Mouse (Mus musculus) 3134 (cell line): ENCODE data around the gene Yipf4.
"Not testable (repeated sequence)": the region's sequence is repeated elsewhere in the genome, so short reads cannot be mapped to it uniquely, and the experiment has no call there.

Source experiments
- DNase-seq: peaks from one replicate; pipeline ENCODE4 v3.0.0-alpha.2; 2011; ENCODE audit warnings: low spot score; ENCODE audit not compliant: insufficient read length; ENCODE audit errors: extremely low read depth

The Yipf4 gene

DNA sequence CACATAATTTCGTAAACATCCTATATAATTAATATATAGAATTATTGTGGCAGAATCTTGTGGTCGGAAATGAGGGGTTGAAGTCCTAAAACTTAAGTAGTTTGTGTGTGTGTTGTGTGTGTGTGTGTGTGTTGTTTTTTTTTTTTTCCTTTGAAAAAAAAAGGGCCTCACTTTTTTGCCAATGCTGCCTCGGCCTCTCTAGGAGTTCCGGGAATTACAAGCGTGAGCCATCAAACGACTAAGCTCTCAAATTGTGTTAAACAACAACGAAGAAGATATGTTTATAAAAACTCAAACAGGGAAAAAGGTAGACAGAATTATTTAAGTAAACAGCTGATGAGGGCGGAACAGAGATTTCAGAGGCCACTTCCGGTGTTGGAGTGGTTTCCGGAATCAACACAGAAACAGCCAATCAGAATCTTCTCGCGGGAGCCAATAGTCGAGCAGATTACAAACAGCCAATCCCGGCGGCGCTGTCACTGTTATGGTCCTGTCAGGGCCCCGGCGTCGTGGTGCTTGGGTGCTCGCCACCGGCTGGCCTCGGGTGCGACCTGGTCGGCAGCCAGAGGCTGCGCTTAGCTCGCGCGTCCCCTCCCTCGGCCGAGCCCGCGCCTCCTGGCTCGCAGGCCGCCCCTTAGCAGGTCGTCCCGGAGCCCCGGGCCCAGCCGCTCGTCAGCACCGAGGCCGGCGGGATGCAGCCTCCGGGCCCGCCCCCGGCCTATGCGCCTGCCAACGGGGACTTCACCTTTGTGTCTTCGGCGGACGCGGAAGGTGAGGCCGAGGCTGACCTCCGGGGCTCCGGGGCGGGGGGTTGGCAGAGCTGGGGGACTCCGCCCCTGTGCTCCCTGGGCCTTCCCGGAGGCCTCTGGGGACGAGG is at the start of gene Yipf4:
Yipf4 (plus strand) TSS at position 470 of the 877 bp plus-strand sequence.
- peak; percentile 89 for DNase-seq

DNA sequence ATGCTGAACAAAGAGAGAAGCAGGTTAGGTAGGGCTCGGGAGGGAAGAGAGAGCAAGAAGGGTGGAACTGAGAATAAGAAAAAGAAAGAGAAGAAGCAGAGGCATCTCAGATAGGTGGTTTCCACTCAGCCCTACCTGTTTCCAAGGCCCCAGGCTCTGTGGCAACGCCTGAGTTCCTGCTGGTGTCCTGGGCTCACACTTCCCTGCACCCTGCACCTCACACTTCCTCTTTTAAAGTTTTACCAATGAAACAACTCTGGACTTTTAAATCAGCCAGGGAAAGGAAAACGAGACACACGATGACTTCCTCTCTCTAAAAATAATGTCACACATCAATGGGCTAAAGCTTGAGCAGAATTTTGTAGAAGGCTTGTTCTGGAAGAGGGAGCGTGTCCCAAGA is 48.8 kb upstream of the Yipf4 start:
- DNase-seq: no peak

DNA sequence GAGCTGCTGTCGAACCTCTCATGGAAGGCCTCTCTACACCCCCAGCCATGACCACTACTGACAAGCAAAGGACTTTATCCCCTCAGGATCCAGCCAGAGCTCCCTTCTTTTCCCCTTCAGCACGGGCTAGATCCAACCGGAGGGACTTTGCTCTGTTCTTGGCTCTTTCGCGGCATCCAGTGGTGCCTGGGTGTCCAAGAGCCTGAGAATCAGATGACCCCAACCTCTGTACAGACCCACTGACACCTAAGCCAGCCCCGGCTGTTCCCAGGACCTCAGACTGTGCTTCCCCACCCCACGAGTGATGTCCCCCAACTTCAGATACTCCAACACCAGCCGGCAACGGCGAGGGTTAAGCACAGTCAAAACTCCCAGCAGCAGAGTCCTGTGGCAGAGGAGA is 39.5 kb upstream of the Yipf4 start:
- DNase-seq: no peak

DNA sequence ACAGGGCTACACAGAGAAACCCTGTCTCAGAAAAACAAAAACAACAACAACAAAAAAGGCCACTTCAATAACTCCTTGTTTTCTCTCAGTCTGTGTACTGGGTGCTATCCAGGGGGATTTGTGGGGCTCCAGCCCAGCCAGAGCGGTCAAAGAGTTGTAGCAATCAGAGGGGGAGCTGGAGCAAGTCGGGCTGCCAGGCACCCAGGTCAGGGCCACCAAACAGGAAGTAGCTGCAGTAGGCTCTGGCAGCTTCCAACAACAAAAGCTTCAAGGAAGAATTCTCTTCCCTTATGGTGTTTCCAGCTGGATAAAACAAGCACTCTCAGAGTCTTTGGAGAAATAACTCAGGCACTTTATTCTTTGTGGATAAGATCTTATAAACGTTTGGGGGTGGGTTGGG is 35.4 kb upstream of the Yipf4 start:
- DNase-seq: no peak

DNA sequence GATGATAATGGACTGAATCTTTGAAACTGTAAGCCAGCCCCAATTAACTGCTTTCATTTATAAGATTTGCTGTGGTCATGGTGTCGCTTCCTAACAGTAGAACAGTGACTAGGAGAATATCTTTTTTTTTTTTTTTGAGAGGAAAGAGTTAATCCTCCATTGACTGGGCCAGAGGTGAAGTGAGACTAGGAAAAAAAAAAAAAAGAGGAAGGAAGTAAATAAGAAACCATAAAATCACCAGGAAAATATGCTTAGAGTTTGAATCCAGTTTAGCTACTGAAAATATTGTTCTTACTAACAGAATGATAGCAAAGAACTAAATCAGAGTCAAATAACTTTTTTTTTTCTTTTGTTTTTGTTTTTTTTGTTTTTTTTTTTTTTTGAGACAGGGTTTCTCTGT is 34.6 kb upstream of the Yipf4 start:
- DNase-seq: no peak

DNA sequence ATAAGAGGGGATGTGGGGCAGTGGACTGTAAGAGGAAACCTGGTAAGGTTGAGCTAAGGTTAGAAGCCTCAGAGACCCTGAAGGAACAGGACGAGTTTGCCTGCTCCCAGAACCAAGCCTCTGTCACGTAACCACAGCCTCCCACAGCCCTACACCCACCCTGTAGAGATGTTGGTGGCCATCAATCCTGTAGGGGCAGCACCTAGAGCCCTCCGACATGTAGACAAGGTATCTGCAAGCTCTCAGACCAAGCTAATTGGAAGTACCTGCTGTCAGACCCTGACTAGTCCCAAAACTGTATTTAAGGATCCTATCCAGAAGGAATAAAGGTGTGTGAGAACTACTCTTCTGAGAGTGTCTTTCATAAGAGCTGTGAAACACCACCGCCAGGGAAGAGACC is 33.9 kb upstream of the Yipf4 start:
- no peak for DNase-seq

DNA sequence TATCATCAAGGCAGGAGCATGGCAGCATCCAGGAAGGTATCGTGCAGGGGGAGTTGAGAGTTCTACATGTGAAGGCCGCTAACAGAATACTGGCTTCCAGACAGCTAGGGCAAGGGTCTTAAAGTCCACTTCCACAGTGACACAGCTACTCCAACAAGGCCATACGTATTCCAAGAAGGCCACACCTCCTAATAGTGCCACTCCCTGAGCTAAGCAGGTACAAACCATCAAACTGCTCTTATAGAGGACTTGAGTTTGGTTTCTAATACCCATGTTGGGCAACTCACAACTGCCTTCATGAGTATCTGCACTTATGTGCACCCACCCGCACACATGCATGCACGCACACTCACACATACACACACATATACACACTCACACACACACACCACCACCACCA is 32.5 kb upstream of the Yipf4 start:
- DNase-seq: no peak

DNA sequence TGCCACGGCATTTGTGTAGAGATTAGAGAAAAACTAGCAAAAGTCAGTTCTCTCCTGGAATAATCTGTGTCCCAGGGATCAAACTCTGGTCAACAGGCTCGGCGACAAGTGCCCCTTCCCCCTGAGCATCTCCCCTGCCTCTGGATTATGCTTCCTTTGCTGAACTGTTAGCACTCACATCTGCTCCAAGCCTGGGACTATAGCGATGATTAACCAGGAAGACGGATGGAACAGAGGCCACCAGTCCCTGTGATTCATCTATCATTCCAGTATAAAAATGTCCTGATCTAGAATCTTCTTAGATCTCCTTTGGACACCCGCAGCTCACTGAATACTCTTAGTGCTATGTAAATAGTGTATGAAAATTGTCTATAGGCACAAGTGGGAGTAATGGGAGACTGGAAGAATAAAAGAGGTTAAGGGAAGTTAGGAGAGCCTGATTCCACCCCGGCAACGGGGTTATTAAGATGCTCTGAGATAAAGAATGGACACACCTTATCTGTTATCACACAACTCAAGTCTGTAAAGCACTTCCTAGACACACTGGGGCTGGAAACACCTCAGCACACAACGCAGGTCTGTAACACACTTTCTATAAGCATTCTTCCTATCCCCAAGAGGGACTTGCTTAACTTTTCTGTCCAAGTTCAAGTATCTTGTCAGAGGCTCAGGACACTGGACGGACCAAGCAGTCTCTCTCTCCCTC is 31.2 kb upstream of the Yipf4 start:
- no peak for DNase-seq

DNA sequence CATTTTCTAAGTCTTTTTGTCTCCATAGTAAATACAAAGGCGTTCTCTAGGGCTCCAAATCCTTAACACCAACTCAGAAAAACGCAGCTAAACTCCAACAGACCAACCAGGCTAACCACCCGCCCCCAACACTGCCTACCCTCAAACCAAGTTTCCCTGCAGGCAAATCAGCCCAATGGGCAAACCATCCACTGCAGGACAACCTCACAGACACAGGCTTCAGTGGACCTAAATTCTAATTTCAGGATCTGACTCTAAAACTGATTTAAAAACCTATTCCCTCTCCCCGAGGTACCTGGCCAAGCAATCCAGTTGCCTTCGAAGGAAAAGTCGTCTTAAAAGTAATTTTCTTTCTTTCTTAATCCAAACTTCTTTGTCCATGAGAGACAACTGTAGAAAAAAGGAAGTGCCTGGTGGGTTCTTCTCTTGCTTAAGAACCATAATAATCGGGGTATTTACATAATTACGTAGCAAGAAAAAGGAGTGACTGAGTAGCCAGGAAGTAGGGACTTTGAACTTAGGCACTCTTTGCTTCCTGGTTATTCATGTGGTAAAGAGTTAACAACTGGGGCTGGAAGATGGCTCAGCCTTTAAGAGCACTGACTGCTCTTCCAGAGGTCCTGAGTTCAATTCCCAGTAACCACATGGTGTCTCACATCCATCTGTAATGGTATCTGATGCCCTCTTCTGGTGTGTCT is 30.4 kb upstream of the Yipf4 start, which contains the start of gene Nlrc4:
Nlrc4 (minus strand) TSS at position 432 of the 698 bp plus-strand sequence.
- DNase-seq: no peak

DNA sequence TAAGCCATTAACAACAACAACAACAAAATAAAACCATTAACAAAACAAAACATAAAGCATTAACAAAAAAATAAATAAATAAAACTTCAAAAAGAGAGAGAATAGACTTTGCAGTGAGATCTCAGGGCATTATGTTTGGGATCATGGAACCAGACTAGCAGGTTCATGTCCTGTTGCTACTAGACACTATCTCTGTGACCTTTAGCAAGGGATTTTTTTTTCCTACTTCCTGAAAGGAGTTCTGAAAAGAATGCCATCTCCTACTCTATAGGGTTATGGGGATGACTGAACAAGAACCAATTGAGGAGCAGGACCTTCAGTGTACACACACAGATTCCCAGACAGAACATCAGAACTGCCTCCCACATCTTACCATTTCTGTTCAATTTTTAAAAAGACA is 25.8 kb upstream of the Yipf4 start:
- DNase-seq: no peak

DNA sequence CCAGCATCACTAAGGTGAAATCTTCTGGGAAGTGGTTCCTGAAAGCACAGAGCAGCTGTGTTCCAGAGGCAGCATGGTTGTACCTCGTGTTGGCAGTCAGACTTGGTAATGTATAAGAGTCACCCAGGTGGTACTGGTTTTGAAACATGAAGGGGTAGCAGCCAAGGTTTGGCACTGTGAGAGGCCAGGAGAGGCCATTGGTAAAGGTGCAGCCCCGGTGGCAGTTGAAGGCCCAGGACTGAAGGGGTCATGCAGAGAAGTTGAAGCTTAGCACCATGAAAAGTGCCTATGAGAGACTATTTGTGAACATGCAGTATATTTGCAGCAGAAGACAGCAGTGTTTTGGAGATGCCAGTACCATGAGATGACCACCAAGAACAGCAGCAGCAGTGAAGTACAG is 21.3 kb upstream of the Yipf4 start:
- DNase-seq: not testable (repeated sequence)

DNA sequence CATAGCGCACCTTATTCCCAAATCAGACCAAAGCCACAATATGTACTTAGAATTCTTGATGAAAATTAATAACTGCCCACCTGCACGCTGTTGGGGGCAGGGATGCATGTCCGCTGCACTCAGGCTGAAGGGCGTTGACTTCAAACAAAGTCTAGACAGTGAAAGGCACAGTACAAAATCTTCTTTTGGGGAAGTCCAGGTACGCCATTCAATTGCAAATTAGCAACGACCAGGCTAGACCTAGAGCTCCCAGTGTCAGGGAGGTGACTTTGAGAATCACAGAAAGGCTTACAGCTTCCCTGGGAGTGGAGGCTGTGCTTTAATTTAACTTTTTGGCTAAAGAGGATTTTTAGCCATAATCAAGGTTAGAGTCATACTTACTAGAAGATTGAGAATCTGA is 19.2 kb upstream of the Yipf4 start:
- not testable (repeated sequence) for DNase-seq

DNA sequence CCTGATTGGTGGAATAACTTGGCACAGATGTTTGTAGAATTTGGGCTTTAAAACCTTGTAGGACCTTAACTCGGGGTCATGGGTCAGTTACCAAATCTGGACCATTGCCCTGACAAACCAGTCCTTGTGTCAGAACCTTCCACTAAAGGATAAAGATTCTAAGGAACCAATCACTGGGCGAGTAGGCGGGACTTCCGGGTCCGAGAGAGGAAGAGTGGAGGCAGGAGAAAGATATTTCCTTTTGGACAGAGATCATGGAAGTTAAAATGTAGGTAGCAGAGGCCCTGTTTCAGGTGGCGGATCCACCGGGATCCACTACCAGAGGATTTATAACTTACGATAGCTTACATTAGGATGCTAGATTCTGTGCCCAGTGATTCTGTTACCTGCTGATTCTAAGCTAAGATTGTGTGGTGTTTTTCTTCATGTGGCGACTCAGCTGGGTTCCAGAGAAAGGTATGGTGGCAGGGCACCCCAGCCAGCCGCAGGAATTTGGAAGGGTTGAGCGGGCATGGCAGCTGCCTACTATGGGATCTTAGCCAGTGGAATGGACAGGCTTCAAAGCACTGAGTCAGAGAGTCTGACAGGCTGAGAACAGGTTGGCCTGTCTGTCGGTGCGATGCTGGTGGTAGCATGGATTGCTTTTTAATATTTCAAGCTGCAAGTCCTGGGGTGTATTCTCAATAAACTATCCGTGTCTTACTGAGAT is 8.8 kb upstream of the Yipf4 start:
- DNase-seq: peak; percentile 69

DNA sequence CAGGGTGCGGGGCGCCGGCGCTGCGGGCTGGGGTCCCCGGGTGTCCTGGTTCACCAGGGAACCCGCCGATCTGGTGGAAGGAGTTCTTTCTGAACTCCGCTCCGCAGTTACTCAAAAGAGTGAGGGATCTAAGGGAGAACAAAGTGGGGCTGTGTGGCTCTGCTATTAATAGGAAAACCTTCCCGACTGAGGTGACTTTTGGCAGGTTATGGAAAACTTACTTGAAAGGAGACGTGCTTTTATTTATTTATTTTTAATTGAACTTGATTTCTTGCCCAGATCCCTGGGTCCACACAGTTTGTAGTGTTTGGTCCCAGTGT is 568 bp downstream of the Yipf4 start:
- DNase-seq: no peak

DNA sequence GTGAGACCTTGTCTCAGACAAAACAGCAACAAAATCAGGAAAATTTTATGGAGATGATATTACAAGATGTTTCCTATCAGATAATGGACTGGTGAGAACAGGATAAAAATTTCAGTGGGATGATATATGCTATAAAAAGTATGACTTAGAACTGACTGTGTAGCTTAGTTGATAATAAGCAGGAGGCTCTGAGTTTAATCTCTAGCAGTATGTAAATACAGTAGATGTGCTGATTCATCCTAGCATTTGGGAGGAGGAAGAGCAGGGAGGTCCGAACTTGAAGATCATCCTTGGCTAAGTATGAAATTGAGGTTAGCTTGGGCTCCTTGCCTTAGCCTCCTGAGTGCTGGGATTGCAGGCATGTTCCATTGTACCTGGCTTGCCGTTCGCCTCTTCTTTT is 2.3 kb downstream of the Yipf4 start:
- DNase-seq: no peak

DNA sequence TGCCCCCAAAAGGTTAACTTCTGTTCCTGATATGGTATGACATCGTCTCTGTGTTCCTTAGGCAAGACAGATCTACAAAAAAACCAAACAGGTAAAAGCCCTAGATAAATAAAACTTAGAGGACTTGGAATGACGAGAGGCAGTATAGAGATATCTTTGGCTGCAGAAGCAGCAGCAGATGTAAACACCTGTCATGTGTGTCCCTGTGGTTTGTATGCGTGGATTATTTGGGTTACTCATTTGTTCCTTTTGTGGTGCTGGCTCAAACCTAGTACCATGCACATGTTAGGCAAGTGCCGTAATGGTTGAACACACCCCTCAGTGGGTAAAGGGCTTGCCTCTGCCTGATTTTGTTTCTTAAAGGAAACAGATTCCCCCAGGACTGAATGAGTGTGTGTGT is 10.9 kb downstream of the Yipf4 start:
- DNase-seq: no peak

DNA sequence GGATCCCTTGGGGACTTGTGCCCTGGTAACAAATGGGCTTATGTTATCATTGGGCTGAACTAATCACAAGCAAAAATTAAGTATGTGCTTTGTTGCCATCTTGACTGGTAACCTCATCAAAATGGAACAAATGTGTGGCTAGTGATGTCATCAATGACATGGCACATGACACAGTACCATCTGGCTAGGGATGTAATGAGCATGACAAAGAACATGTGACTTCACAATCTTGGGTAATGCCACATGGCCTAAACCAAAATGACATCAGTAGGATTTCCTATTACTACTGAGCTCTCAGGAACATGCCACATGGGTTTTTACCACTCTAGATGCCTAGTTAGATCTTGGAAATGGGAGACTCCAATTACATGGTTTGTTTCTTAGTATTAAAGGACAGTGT is 11.8 kb downstream of the Yipf4 start:
- DNase-seq: no peak

DNA sequence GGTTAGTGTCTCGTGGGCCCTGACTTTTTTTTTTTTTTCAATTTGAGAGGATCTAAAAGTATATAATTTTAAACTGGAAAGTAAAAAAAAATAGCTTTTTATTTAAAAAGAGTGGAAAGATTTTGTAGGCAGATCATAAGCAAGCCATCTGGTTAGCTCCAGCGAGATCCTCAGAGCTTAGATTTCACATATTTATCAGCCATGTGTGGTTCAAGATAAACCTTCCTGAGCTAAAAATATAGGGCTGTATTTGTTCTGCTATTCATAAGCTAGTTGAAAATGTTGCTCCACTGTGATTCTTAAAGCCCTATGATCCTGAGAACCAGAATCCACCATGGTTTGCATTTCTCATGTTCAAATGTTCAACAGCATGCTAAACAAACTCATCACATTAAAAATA is 18.6 kb downstream of the Yipf4 start:
- DNase-seq: no peak

DNA sequence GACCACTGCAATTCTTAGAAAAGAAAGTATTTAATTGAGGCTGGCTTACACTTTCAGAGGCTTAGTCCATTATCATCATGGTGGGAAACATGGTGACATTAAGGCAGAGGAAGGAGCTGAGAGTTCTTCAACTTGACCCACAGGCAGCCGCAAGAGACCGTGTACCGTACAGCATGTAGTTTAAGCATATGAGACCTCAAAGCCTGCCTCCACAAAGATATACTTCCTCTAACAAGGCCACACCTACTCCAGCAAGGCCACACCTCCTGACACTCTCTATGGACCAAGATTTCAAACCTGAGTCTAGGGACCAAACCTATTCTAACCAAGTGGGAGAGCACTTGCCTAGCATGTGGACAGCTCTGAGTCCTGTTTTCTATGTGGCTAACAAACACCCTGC is 19.3 kb downstream of the Yipf4 start:
- no peak for DNase-seq

DNA sequence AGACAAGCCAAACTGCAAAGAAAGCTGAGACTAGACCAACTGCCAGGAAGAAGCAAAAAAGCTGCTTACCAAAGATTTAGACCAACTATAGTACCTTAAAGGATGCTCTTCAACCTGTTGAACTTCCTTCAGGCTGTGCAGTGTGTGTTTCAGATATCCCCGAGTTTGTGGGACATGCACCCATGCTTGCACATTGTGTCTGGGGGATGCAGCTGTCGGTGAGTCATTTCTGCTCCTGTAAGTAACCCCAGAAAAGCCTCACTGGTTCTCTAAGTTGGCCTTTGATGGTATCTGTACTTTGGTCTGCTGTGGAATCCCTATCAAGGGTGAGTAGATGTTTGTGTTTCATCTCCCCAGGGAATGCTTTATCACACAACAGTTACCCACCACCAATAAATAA is 23.0 kb downstream of the Yipf4 start:
- DNase-seq: no peak
